Mouse (Mus musculus) heart, adult 2 months (tissue): ENCODE results near the gene Adcy10.

Source experiments
- CTCF ChIP-seq: fragments of 200-600 bp; IDR thresholded peaks from 2 replicates; pipeline ENCODE4 v1.8.1; 2022; ENCODE audit warnings: antibody characterized with exemption, mild to moderate bottlenecking, moderate library complexity
- EP300 ChIP-seq: fragments of 200-500 bp; IDR thresholded peaks from 2 replicates; pipeline ENCODE4 v1.6.1; 2011; ENCODE audit warnings: low read depth, low read length, control low read depth; ENCODE audit not compliant: insufficient read depth

DNA sequence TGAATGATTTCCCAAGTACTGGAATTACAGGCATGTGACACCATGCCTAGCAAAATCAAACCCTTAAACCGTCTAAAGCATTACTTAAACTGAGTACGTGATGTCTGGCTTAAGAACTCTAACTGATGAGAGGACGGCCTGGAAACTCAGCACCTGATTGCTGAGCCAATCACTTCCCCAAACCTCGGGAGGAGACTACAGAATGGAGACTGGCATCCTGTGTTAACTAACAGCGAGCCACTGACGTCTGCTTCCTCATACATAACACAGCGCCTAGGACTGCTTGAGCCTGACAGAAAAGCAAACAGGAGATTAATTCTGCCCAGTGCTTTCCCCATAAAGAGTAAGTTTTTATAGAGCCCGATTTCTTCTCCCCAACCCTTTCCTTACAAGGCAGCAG lies 119.2 kb downstream of the Adcy10 start:
- TF ChIP-seq CTCF, result no peak
- TF ChIP-seq EP300, result no peak
